Comparison of ENCODE assay signal across 9 mouse cellular contexts in genomic region chr10:70156431-70157165, GRCm38 (mm10). TPM values are rescaled to one million over a fixed set of nuclear protein-coding genes. Genes with fewer than 3 reads are reported as not detected.
DNase-seq lines count a peak whose midpoint lies in the region; ATAC-seq and TF ChIP-seq lines count a peak whose summit lies in the region.
"Had no signal": no experiment of that assay in that cellular context is flagged by ENCODE, and none has a peak within 500 bp of the region (broad histone marks: within the 10 kb centered on the region; RNA-seq: fewer than 3 reads in every experiment).

No protein-coding gene starts in this region.

- peak; percentile 52 for DNase-seq in kidney, adult 2 months
- peak; percentile 23 for DNase-seq in T-cell, adult 2 months (ENCODE audit: low spot score)
- DNase-seq in embryo, embryonic 10 days (ENCODE audit: low spot score): no peak
- DNase-seq in left cerebral cortex, adult 9 months (ENCODE audit: low spot score in 2 of 2): no peak
- no peak for DNase-seq in right cerebral cortex, adult 2 months (ENCODE audit: low spot score in 2 of 2)

- H3K9me3 ChIP-seq in kidney, embryonic 15.5 days (replicated peaks): 0 out of 2 replicates have a peak, but pooled peaks cover 3% of the 10 kb centered on the region
- H3K9me3 ChIP-seq: embryonic facial prominence, embryonic 12.5 days had no signal

- H3K27me3 ChIP-seq in kidney, adult 2 months (replicated peaks; ENCODE audit: control insufficient read depth, insufficient read depth, low read length): no peaks in the 10 kb centered on the region
- H3K27me3 ChIP-seq in kidney, embryonic 15.5 days: no peaks in the 10 kb centered on the region
- H3K27me3 ChIP-seq: embryonic facial prominence, embryonic 12.5 days had no signal

- no peak overlapping the region for H3K4me2 ChIP-seq in kidney, embryonic 15.5 days
- H3K4me2 ChIP-seq: embryonic facial prominence, embryonic 12.5 days had no signal

- H3K9ac ChIP-seq in kidney, embryonic 15.5 days: no peak overlapping the region
- H3K9ac ChIP-seq: embryonic facial prominence, embryonic 12.5 days had no signal

- H3K27ac ChIP-seq in kidney, adult 2 months (ENCODE audit: insufficient read depth, low read depth, low read length): no peak overlapping the region
- no peak overlapping the region for H3K27ac ChIP-seq in kidney, embryonic 15.5 days
- no peak overlapping the region for H3K27ac ChIP-seq in embryonic fibroblast, embryonic 13.5 days (ENCODE audit: insufficient read depth, low read length)
- H3K27ac ChIP-seq: embryonic facial prominence, embryonic 12.5 days had no signal

- no peaks in the 10 kb centered on the region for H3K4me1 ChIP-seq in kidney, adult 2 months (ENCODE audit: control insufficient read depth, insufficient read depth, low read length)
- H3K4me1 ChIP-seq in kidney, embryonic 15.5 days: peaks cover 36% of the 10 kb centered on the region
- H3K4me1 ChIP-seq in embryonic fibroblast, embryonic 13.5 days (ENCODE audit: control insufficient read depth, insufficient read depth, low read length): peaks cover 4% of the 10 kb centered on the region

- TF ChIP-seq POLR2A in kidney, adult 2 months (IDR thresholded peaks at IDR 0.05; ENCODE audit: low read depth, low read length): no peak
- no peak for TF ChIP-seq POLR2A in embryonic fibroblast, embryonic 13.5 days (IDR thresholded peaks at IDR 0.05; ENCODE audit: low read depth, low read length)

- H3K4me3 ChIP-seq in kidney, adult 2 months (ENCODE audit: insufficient read depth, low read depth, low read length): no peak overlapping the region
- no peak overlapping the region for H3K4me3 ChIP-seq in kidney, embryonic 15.5 days (replicated peaks)
- H3K4me3 ChIP-seq in embryonic fibroblast, embryonic 13.5 days (ENCODE audit: insufficient read depth, low read length): no peak overlapping the region
- H3K4me3 ChIP-seq: embryonic facial prominence, embryonic 12.5 days had no signal

- TF ChIP-seq CTCF in kidney, adult 2 months (conservative IDR thresholded peaks at IDR 0.05; ENCODE audit: insufficient read depth, insufficient read length, low read depth, low read length): peak; percentile 68
- TF ChIP-seq CTCF in embryonic fibroblast, embryonic 13.5 days (IDR thresholded peaks at IDR 0.05; ENCODE audit: borderline replicate concordance, insufficient read depth, low read length): 0 out of 2 replicates have a peak, but pooled peaks have one; percentile 11

- 78% methylated on average over 3 of the region's 3 CpGs for WGBS in kidney, adult 2 months
- WGBS in kidney, embryonic 15.5 days: 86% methylated on average over 3 of the region's 3 CpGs

- H3K36me3 ChIP-seq in kidney, adult 2 months (ENCODE audit: control insufficient read depth, insufficient read depth, low read length): no peaks in the 10 kb centered on the region
- H3K36me3 ChIP-seq in kidney, embryonic 15.5 days: peaks cover 48% of the 10 kb centered on the region

- no peak for ATAC-seq in kidney, embryonic 15.5 days (replicated peaks; ENCODE audit: low FRiP score)
- ATAC-seq in megakaryocyte, adult 5-6 weeks (ENCODE audit: poor library complexity, severe bottlenecking): peak; percentile 73

RNA-seq across cellular contexts. Expression of gene Mrln, which starts 47.9 kb away (rescaled TPM):
- polyA plus RNA-seq in kidney, adult 2 months (2012; rRNA removed): 1.0 and 2.5 TPM in 2 replicates
- 7.2 and 8.0 TPM in 2 replicates for polyA plus RNA-seq in kidney, embryonic 15.5 days (2015; fragmentation: Nextera tagmentation; extraction: Ambion mirVana)
- not detected in 2 replicates for polyA plus RNA-seq in embryonic fibroblast, embryonic 13.5 days (2011; ENCODE audit: insufficient read length, low read depth, missing spikeins)
- not detected in 2 replicates for total RNA-seq in megakaryocyte, adult 5-6 weeks (2015)
- total RNA-seq in megakaryocyte, adult 5-6 weeks (2017): not detected in 2 replicates

RNA-seq across cellular contexts. Expression of gene Ccdc6, which starts 59.7 kb away (rescaled TPM):
- polyA plus RNA-seq in kidney, adult 2 months (2012; rRNA removed): 33.9 and 37.0 TPM in 2 replicates
- 22.5 and 22.9 TPM in 2 replicates for polyA plus RNA-seq in kidney, embryonic 15.5 days (2015; fragmentation: Nextera tagmentation; extraction: Ambion mirVana)
- 68.8 and 74.6 TPM in 2 replicates for polyA plus RNA-seq in embryonic fibroblast, embryonic 13.5 days (2011; ENCODE audit: insufficient read length, low read depth, missing spikeins)
- 11.9 and 15.7 TPM in 2 replicates for total RNA-seq in megakaryocyte, adult 5-6 weeks (2015)
- 10.3 and 13.2 TPM in 2 replicates for total RNA-seq in megakaryocyte, adult 5-6 weeks (2017)

Comparison
In these comparisons a context has a peak if more than half of its experiments do, and no peak if none do; other contexts are left out.
1. DNase-seq: peak in kidney, adult 2 months (single experiment) and T-cell, adult 2 months (single experiment); none in embryo, embryonic 10 days (single experiment), left cerebral cortex, adult 9 months (0 of 2) and right cerebral cortex, adult 2 months (0 of 2).